Mouse (Mus musculus) G1E (cell line): ENCODE results near the gene Xpnpep3. TPM values are rescaled to one million over a fixed set of nuclear protein-coding genes. Genes with fewer than 3 reads are reported as not detected.

Source experiments
- ATAC-seq: 2 replicates; pipeline ENCODE4 v1.8.0; 2016; ENCODE audit warnings: mild to moderate bottlenecking; ENCODE audit not compliant: insufficient number of reproducible peaks, poor library complexity, low FRiP score, severe bottlenecking; ENCODE audit errors: extremely low read depth
- DNase-seq: peaks from one replicate; pipeline ENCODE4 v3.0.0; 2012; ENCODE audit warnings: low spot score
- H3K27me3 ChIP-seq: 2 replicates; pipeline ENCODE4 v1.6.1; 2012; ENCODE audit warnings: mild to moderate bottlenecking, low read length, inconsistent platforms; ENCODE audit not compliant: insufficient read depth
- H3K36me3 ChIP-seq: replicated peaks from 2 replicates; pipeline ENCODE3; 2012; ENCODE audit warnings: mild to moderate bottlenecking, inconsistent platforms
- H3K4me1 ChIP-seq: 2 replicates; pipeline ENCODE4 v1.6.1; 2012; ENCODE audit warnings: low read depth, low read length, inconsistent platforms, mixed read lengths; ENCODE audit not compliant: insufficient read depth
- H3K4me3 ChIP-seq: 2 replicates; pipeline ENCODE4 v1.5.1; 2012; ENCODE audit warnings: low read depth, mild to moderate bottlenecking, inconsistent platforms, low read length, moderate library complexity, mixed read lengths
- H3K9me3 ChIP-seq: replicated peaks from 2 replicates; pipeline ENCODE4 v1.6.1; 2012; ENCODE audit warnings: inconsistent platforms
- CTCF ChIP-seq: IDR thresholded peaks from 2 replicates; pipeline ENCODE4 v1.5.1; 2012; ENCODE audit warnings: low read depth, low read length, inconsistent platforms, mixed read lengths
- GATA1 ChIP-seq: IDR thresholded peaks from 2 replicates; pipeline ENCODE4 v1.6.1; 2012; ENCODE audit warnings: borderline replicate concordance, low read length, inconsistent platforms, mixed read lengths
- GATA2 ChIP-seq: IDR thresholded peaks from 2 replicates; pipeline ENCODE4 v1.6.1; 2012; ENCODE audit warnings: low read depth, low read length, inconsistent platforms, borderline replicate concordance
- POLR2AphosphoS5 ChIP-seq: IDR thresholded peaks from 2 replicates; pipeline ENCODE4 v1.6.1; 2012; ENCODE audit warnings: low read depth, low read length, inconsistent platforms; ENCODE audit not compliant: insufficient replicate concordance
- TAL1 ChIP-seq: conservative IDR thresholded peaks from 2 replicates; pipeline ENCODE4 v1.6.1; 2012; ENCODE audit warnings: low read depth, low read length, inconsistent platforms, mixed read lengths
- polyA plus RNA-seq: library from polyadenylated mRNA; stranded (reverse); fragments of >175 nt; gene quantifications from 2 replicates; pipeline ENCODE4 v1.2.3, GENCODE M21; 2012
- total RNA-seq, 2 experiments: library from RNA; stranded (forward) in 1 of 2; stranded (reverse) in 1 of 2; fragments of 200-1000 nt in 1 of 2; fragments of >200 nt in 1 of 2; fragmentation: Nextera tagmentation in 1 of 2; gene quantifications; 2 replicates each; pipeline ENCODE4 v1.2.3; 2014 to 2017

Gene Xpnpep3
- total RNA-seq (2014; fragmentation: Nextera tagmentation): 18.3 and 28.3 TPM in 2 replicates
- total RNA-seq (2017): 18.8 and 22.9 TPM in 2 replicates
- polyA plus RNA-seq: 0.61 and 0.90 TPM in 2 replicates

DNA sequence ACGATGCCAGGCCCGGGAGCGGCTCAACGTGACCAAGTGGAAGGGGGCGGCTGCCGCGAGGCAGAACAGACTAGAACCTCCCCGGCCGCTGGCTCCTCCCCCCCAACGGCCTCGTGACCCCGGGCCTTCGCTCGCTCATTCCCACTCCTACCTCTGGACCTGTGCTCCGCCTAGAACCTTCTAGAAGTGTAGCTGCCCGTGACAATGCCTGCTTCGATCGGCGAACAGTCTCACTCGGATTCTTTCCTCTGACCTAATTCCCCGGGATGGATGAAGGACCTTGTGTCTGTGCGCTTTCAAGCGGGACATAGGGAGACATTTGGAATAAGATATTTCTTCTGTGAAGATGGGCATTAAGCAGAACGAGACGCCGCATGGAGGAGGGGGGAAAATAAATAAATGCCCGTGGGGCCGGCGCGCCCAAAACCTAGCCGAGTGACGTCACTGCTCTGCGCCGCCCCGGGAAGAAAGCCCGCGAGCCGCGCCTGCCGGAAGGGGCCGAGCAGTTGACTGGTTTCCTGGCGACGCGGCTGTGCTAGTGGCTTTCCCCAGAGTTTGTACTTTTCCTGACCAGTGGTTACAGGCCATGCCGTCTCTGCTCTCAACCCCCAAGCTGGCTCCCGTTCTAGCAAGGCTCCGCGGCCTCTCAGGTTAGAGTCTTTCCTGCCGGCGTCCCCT, at the start of gene Xpnpep3, which contains the start of gene St13:
Gene Xpnpep3, plus strand, starts transcription at position 501 of the 678 bp plus-strand sequence.
Gene St13, minus strand, starts transcription at position 440 of the 678 bp plus-strand sequence.
- Histone ChIP-seq H3K9me3 (no peaks in the 10 kb centered on the region), H3K27me3 (no peaks in the 10 kb centered on the region), H3K4me1 (peaks cover 40% of the 10 kb centered on the region), H3K4me3 (peak within 1 kb of the TSS; percentile 96), H3K36me3 (peaks cover 17% of the 10 kb centered on the region)
- TF ChIP-seq TAL1 (no peak), POLR2AphosphoS5 (no peak), GATA2 (no peak), GATA1 (no peak)
- ATAC-seq (peak; percentile 92), DNase-seq (peak; percentile 84)

DNA sequence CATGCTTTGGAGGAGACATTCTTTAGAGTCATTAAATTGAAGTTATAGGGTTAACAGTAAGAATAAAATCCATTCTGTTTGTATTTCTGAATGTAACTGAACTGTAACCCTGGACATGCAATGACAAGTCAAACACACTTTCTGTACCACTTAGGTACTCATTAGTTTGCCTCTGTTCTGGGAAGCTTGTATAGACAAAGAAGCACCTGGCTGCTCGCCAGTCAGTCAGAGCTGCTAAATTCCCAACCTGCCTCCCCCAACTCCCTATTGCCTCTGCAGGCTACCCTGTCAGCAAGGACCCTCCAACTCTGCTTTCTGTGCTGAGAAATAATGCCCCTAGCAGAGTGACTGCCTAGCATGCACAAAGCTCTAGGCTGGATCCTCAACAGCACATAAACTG, 49.5 kb upstream of the Xpnpep3 start:
- Histone ChIP-seq H3K27me3 (no peaks in the 10 kb centered on the region), H3K36me3 (peaks cover 50% of the 10 kb centered on the region), H3K9me3 (no peaks in the 10 kb centered on the region), H3K4me3 (no peak overlapping the region), H3K4me1 (peaks cover 8% of the 10 kb centered on the region)
- TF ChIP-seq GATA2: no peak
- TF ChIP-seq GATA1: no peak
- no peak for TF ChIP-seq POLR2AphosphoS5
- no peak for TF ChIP-seq CTCF
- TF ChIP-seq TAL1: no peak
- ATAC-seq (no peak), DNase-seq (no peak)

DNA sequence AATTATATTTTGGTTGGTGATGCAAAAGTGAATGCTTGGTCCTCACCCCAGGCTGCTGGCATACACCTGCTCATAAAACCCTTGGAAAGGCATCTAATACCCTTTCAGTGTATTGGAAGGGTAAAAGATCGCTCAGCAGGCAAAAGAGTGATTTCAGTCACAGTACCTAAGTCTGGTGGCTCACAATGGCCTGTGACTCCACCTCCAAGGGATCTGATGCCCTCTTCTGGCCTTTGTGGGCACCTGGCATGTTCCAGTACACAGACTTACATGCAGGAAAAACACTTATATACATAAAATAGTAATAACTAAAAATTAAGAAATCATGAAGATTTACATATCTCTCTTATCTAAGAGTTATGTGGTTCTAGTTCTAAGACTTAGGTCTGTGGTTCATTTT, 47.3 kb upstream of the Xpnpep3 start:
- no peaks in the 10 kb centered on the region for H3K27me3 ChIP-seq
- H3K36me3 ChIP-seq: peaks cover 46% of the 10 kb centered on the region
- ATAC-seq (no peak), DNase-seq (no peak)
- peaks cover 8% of the 10 kb centered on the region for H3K4me1 ChIP-seq
- TF ChIP-seq GATA2: no peak
- no peak for TF ChIP-seq GATA1
- TF ChIP-seq TAL1: no peak
- no peak for TF ChIP-seq POLR2AphosphoS5
- TF ChIP-seq CTCF: no peak
- no peak overlapping the region for H3K4me3 ChIP-seq
- no peaks in the 10 kb centered on the region for H3K9me3 ChIP-seq

DNA sequence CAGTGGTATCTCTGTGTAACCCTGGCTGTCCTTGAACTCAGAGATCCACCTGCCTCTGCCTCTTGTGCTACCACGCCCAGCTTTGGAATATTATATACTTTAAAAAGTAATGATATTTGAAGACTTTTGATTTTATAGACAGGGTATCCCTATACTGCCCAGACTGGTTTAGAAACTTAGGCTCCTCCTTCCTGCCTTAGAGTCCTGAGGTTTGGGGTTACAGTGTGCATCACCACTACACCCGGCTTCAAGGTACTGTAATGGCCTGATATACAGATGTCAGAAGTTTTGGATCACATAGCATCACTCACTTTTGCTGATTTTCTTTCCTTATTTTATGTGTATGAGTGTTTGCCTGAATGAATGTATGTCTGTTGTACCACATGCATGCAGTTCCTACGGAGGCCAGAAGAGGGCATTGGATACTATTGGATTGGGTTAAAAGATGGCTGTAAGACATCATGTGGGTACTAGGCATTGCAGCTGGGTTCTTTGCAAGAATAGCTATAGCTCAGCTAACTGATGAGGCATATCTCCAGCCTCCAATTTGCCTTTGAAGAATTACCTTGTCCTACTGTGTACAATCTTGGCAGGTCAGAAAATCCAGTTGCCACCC, 44.7 kb upstream of the Xpnpep3 start:
- H3K36me3 ChIP-seq: peaks cover 46% of the 10 kb centered on the region
- H3K9me3 ChIP-seq: no peaks in the 10 kb centered on the region
- H3K4me1 ChIP-seq: peaks cover 21% of the 10 kb centered on the region
- no peak overlapping the region for H3K4me3 ChIP-seq
- H3K27me3 ChIP-seq: no peaks in the 10 kb centered on the region
- ATAC-seq: no peak
- no peak for DNase-seq
- peak; percentile 85 for TF ChIP-seq CTCF
- TF ChIP-seq POLR2AphosphoS5: no peak

DNA sequence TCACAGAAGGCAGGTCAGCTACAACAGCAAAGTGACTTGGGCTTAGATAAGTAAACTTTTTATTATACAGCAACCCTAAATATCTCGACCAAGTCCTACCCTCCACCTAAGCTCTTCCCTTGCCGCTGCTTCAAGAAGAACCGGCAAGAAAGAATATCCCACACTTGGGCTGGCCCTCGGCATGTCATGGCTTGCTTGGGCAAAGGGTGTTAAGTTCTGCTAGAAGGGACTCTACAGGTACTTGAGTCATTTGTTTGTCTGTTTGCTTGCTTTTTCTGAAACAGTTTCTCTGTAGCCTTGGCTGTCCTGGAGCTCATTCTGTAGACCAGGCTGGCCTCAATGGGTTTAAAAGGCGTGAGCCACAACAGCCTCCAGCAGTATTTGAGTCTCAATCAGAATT, 43.0 kb upstream of the Xpnpep3 start:
- no peaks in the 10 kb centered on the region for H3K27me3 ChIP-seq
- H3K9me3 ChIP-seq: no peaks in the 10 kb centered on the region
- ATAC-seq: no peak
- H3K4me1 ChIP-seq: peaks cover 37% of the 10 kb centered on the region
- DNase-seq: no peak
- H3K36me3 ChIP-seq: peaks cover 35% of the 10 kb centered on the region
- H3K4me3 ChIP-seq: no peak overlapping the region
- TF ChIP-seq CTCF (no peak), GATA2 (no peak), TAL1 (no peak), POLR2AphosphoS5 (no peak), GATA1 (no peak)

DNA sequence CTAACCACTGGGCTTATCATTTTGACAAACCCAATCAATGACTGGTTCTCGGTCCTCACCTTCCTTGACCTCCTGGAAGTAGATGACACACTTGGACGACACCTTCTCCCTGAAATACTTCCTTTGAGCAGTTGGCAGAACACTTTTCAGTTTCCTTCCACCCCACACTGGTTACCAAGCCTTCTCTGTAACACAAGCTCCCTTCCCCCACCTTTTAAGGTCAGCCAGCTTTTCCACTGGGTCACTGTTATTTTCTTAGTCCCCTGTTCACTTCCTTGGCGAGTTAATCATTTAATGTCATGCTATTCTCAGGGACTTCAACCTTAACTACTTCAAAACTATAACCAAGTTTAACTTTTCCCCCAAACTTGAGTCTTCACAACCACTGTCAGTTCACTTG, 41.0 kb upstream of the Xpnpep3 start:
- H3K4me1 ChIP-seq: peaks cover 47% of the 10 kb centered on the region
- no peak for ATAC-seq
- TF ChIP-seq GATA2 (no peak), TAL1 (no peak), GATA1 (no peak), POLR2AphosphoS5 (no peak), CTCF (no peak)
- no peak for DNase-seq
- H3K36me3 ChIP-seq: peaks cover 44% of the 10 kb centered on the region
- no peak overlapping the region for H3K4me3 ChIP-seq
- H3K9me3 ChIP-seq: no peaks in the 10 kb centered on the region
- no peaks in the 10 kb centered on the region for H3K27me3 ChIP-seq
